Mouse (Mus musculus) hindbrain, embryonic 10.5 days (tissue): ENCODE data around the gene Cnot10. TPM values are rescaled to one million over a fixed set of nuclear protein-coding genes. Genes with fewer than 3 reads are reported as not detected.

ENCODE experiments used
- DNase-seq: peaks from one replicate; pipeline ENCODE4 v3.0.0-alpha.2; 2017; ENCODE audit warnings: low spot score
- H3K27ac ChIP-seq: fragments of 300-500 bp; sonication (generic); 2 replicates; pipeline ENCODE4 v1.5.1; 2016; ENCODE audit warnings: mild to moderate bottlenecking, moderate library complexity
- H3K27me3 ChIP-seq: fragments of 300-500 bp; sonication (generic); 2 replicates; pipeline ENCODE4 v1.6.1; 2016; ENCODE audit warnings: mild to moderate bottlenecking; ENCODE audit not compliant: poor library complexity, insufficient read depth, severe bottlenecking
- H3K36me3 ChIP-seq: fragments of 300-500 bp; sonication (generic); 2 replicates; pipeline ENCODE4 v1.6.1; 2016; ENCODE audit warnings: mild to moderate bottlenecking, moderate library complexity
- H3K4me1 ChIP-seq: fragments of 300-500 bp; sonication (generic); replicated peaks from 2 replicates; pipeline ENCODE4 v1.6.1; 2016; ENCODE audit warnings: mild to moderate bottlenecking
- H3K4me3 ChIP-seq: fragments of 300-500 bp; sonication (generic); 2 replicates; pipeline ENCODE4 v1.5.1; 2016; ENCODE audit warnings: mild to moderate bottlenecking, moderate library complexity
- H3K9me3 ChIP-seq: fragments of 300-500 bp; sonication (generic); 2 replicates; pipeline ENCODE4 v1.6.1; 2016; ENCODE audit warnings: mild to moderate bottlenecking, moderate library complexity
- WGBS: fragments of 180-500 bp; shearing (Covaris S2); methylation state at CpG from one replicate; pipeline ENCODE4 v1.1.7; 2016; 5-methylcytosine and 5-hydroxymethylcytosine counted together
- polyA plus RNA-seq: library from polyadenylated mRNA; unstranded; fragments of >200 nt; fragmentation: Nextera tagmentation; extraction: Ambion mirVana; gene quantifications from 2 replicates; pipeline ENCODE4 v1.2.1, GENCODE M21; 2016

Cnot10 gene
- polyA plus RNA-seq, 1 experiment from 2014 or later, result 67.4 TPM

DNA sequence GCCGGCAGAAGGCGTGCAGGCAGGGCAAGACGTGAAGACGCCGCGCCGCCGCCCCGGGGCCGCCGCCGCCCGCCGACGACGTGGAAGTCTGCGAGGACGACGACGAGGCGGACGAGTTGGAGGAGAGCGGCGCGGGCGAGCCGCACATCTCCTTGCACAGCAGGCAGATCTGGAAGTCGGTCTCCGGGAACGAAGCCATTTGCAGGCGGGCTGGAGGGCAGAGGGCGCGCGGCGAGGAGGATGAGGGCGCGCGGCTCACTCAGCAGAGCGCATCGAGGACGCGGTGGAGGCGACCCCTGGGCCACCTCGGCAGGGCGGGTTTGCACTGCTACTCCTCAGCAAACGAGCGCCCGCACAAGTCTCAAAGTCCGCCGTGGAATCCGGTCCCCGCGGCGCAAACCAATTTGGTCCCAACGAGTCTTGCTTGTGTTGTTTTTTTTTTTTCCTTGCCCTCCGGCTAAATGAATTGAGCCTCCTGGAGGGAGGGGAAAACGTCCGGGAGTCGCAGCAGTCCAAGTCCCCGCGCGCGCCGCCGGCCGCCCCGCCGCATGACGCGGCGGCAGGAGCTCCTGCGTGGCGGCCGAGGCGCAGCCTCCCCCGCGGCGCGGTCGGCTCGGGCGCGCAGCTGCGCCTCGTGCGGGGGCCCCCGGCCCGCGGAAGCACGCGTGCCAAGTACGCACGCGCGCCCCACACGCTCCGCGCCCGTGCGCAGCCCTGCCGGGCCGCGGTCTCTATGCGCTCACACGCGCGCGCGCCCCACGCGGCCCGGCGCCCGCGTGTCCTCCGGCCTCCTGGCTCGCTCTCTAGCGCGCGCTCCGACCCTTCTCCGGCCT, 76.8 kb downstream of the Cnot10 start:
- under 1% methylated on average over 119 of the region's 122 CpGs for WGBS

DNA sequence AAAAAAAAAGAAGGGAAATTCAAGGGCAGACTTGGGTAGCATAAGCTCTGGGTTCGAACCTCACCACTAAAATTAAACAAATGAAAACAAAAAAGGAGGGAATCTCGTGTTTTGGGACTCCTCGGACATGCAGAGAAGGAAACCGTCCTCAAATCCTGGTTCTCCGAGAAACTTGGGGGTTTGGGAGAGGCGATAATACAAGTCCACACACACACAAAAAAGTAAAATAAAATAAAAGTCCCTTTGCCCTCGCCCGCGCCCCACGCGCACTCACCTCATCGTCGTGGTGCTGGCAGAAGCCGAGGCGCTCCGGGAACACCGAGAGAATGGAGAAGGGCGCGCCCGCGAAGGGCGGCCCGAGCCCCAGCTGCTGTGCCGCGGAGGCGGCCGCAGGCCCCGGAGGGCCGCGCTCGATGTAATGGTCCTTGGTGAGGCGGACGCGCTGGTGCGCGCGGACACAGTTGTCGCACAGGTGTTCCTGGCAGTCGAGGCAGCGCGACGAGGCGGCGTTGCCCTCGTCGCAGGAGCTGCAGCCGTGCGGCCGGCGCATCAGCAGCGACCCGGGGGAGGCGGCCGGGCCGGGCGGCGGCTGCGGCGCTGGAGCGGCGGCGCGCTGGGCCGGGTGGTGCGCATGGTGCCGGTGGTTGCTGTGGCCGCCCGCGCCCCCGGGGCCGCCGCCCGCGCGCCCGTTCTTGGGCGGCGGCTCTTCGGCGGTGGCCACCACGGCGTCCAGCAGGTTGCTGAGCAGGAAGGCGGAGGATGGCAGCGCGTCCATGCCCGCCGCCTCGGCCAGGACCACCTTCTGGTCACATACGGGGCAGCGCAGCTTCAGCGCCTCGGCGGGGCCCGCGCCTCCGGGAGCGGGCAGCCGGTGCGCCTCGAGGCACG, 77.7 kb downstream of the Cnot10 start:
- H3K27ac ChIP-seq, result peak overlapping the region; percentile 100
- DNase-seq, result peak; percentile 55
- H3K9me3 ChIP-seq, result 0 out of 2 replicates have a peak, but pooled peaks cover under 1% of the 10 kb centered on the region
- H3K36me3 ChIP-seq, result 0 out of 2 replicates have a peak, but pooled peaks cover 3% of the 10 kb centered on the region
- peaks cover 56% of the 10 kb centered on the region for H3K4me1 ChIP-seq
- WGBS, result 2% methylated on average over 101 of the region's 101 CpGs
- H3K4me3 ChIP-seq, result peak overlapping the region; percentile 95
- no peaks in the 10 kb centered on the region for H3K27me3 ChIP-seq

More for the DNA sequence above, 76.8 kb downstream of the Cnot10 start:
- Histone ChIP-seq H3K27me3 (no peaks in the 10 kb centered on the region), H3K27ac (peak overlapping the region; percentile 100), H3K4me3 (peak overlapping the region; percentile 95), H3K4me1 (peaks cover 47% of the 10 kb centered on the region), H3K36me3 (0 out of 2 replicates have a peak, but pooled peaks cover 3% of the 10 kb centered on the region), H3K9me3 (0 out of 2 replicates have a peak, but pooled peaks cover 3% of the 10 kb centered on the region)
- DNase-seq, result peak; percentile 68

DNA sequence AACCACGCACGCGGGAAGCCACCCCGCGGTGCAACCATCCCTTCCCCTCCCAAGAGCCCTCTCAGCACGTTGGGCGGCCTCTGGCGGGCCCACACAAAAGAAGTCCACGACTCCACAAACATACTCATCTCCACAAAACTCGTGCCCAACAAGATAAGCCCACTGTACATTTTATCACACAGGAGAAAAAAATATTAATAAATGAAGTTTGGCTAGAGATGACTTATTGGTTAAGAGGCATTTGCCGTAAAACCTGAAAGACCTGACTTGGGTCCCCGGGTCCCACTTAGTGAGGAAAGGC, 78.4 kb downstream of the Cnot10 start:
- peak; percentile 58 for DNase-seq
- Histone ChIP-seq H3K36me3 (0 out of 2 replicates have a peak, but pooled peaks cover 3% of the 10 kb centered on the region), H3K9me3 (no peaks in the 10 kb centered on the region), H3K27me3 (no peaks in the 10 kb centered on the region), H3K4me1 (peaks cover 62% of the 10 kb centered on the region), H3K27ac (peak overlapping the region; percentile 100), H3K4me3 (peak overlapping the region; percentile 95)
- WGBS, result 0% methylated on average over 12 of the region's 12 CpGs

DNA sequence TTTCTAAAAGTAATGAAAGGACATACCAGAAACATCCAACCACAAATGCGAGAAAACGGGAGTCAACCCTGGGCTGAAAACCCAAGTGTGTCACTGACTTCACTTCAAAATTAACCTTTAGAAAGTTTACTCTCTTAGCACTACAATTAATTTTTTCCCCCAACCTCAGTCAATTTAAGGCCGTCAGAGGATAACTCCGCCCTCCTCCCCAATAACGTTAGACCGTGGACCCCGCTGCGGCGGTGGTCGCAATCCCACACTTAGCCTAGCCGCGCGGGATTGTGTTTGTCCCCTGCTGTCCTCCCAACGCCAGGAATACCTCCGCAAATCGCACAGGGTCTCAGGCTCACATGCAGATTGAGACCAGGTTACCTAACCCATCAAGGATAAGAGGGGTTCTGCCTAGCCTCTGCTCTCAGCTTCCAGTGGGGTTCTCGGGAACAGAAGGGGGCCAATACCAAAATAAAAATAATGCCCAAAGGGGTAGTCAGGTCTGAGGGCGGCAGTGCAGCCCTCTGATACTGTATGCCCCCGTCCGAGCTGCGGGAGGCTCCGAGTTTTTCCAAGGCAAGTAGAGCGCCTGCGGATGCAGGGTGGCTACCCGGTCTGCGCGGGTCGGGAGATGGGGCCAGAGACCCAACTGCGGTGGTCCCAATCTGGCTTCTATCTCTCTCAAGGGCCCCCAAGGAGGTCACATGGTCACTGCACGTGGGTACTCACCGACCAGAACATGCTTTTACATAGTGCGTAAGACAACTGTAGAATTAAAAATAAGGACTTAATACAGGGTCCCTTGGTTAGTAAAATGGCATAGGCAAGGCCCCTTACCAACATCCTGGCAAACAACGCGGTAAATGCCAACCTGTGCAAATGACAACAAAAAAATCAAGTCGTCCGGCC, 79.0 kb downstream of the Cnot10 start:
- no peaks in the 10 kb centered on the region for H3K27me3 ChIP-seq
- peak overlapping the region; percentile 100 for H3K27ac ChIP-seq
- 0 out of 2 replicates have a peak, but pooled peaks cover 3% of the 10 kb centered on the region for H3K36me3 ChIP-seq
- no peaks in the 10 kb centered on the region for H3K9me3 ChIP-seq
- peaks cover 68% of the 10 kb centered on the region for H3K4me1 ChIP-seq
- peak overlapping the region; percentile 95 for H3K4me3 ChIP-seq
- DNase-seq, result no peak
- under 1% methylated on average over 36 of the region's 36 CpGs for WGBS

DNA sequence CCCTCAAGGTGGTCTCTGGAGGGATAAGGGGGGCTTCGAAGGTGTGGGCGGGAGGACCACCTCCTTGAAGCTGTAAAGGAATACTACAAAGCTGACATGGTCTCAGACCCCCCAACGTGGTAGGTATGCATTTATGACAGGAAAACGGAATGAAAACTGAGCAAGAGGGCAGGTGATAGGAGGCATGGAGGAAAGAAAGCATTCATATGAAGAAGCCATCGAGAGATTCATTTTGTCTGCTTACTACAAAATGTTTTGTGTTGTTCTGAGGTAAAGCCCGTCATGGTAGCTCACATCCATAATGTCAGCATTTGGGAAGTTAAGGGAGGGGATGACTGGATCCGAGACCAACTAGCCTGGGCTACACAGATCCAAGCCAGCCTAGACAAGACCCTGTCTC, 79.8 kb downstream of the Cnot10 start:
- peak overlapping the region; percentile 95 for H3K4me3 ChIP-seq
- WGBS, result 4% methylated on average over 7 of the region's 7 CpGs
- H3K27me3 ChIP-seq, result no peaks in the 10 kb centered on the region
- no peaks in the 10 kb centered on the region for H3K9me3 ChIP-seq
- H3K4me1 ChIP-seq, result peaks cover 71% of the 10 kb centered on the region
- peaks cover 7% of the 10 kb centered on the region for H3K36me3 ChIP-seq
- DNase-seq, result no peak
- peak overlapping the region; percentile 100 for H3K27ac ChIP-seq

DNA sequence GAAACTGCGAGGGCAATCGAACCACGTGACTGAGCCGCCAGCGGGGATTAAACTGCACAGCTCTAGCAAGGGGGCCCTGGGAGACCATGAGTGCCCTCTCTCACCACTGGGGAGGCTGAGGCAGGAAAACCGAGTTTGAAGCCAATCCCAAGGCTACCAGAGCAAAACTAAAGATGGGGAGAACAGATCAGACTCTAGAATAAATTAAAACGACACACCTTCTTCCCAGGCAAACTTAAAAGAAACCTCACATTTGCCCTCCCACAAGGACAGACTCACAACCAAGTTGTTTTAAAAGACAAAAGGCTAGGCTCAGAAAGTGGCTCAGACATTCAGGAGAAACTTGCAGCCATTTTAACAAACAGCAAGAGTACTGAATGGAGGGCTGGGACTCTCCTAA, 82.9 kb downstream of the Cnot10 start:
- DNase-seq, result no peak
- 11% methylated on average over 7 of the region's 7 CpGs for WGBS
- Histone ChIP-seq H3K27ac (peak overlapping the region; percentile 53; the same call in 1 of the 2 replicates), H3K36me3 (peaks cover 17% of the 10 kb centered on the region), H3K9me3 (0 out of 2 replicates have a peak, but pooled peaks cover 1% of the 10 kb centered on the region), H3K4me1 (peaks cover 92% of the 10 kb centered on the region), H3K27me3 (no peaks in the 10 kb centered on the region), H3K4me3 (0 out of 2 replicates have a peak overlapping the region, but pooled peaks have one; percentile 9)

DNA sequence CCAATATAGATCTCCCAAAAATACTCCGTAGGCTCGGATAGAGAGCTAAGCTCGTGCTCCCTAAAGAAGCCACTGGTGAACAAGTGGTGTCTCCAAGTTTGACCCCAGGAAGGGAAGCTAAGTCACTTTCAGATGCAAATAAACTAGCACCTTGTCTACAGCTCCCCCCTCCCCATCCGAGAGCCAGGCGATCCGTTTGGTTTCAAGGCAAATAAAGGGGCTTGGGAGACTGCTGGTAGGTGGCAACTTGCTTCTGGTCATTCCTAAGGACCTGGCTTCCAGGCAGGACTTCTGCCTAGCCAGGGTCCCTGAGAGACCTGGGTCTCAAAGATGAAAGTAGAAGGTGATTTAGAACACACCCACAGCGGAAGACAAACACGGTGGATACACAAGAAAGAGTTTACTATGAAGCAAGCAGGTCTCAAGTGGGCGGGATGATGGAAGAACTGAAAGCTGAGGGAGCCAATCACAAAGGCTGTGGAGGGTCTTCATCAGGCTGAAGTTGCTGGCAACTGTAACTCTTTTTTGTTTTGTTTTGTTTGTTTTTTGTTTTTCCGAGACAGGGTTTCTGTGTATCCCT, 83.6 kb downstream of the Cnot10 start:
- DNase-seq, result no peak
- H3K36me3 ChIP-seq, result peaks cover 24% of the 10 kb centered on the region
- WGBS, result 22% methylated on average over 10 of the region's 10 CpGs
- H3K4me1 ChIP-seq, result peaks cover 94% of the 10 kb centered on the region
- no peaks in the 10 kb centered on the region for H3K27me3 ChIP-seq
- 0 out of 2 replicates have a peak, but pooled peaks cover 3% of the 10 kb centered on the region for H3K9me3 ChIP-seq
- H3K27ac ChIP-seq, result peak overlapping the region; percentile 78
- H3K4me3 ChIP-seq, result peak overlapping the region; percentile 16; the same call in 1 of the 2 replicates

DNA sequence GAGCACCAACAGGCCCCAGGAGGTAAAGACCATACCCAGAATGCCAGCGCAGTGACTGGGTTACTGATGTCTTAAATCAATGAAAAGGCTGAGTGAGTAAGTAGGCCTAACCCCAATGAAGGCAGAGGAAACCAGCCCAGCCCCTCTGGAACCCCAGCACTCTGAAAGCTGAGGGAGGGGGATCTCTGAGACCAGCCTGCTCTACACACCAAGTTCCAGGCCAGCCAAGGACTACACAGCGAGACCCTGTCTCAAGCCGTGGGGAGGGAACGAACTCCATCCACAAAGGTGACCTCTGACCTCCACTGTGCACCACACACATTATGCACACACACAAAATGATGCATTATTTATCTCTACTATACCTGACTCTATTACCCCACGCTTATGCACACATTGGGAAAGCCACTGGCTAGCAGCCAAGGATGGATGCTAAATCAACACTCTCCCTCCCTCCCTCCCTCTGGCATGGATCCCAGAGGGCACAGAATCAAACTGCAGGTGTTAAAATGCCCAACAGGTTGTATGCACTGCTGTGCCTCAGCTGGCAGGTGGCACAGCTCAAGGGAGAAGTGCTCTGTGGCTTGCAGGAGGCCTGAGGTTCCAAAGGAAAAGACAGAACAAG, 85.5 kb downstream of the Cnot10 start:
- peak overlapping the region; percentile 31 for H3K27ac ChIP-seq
- H3K36me3 ChIP-seq, result peaks cover 27% of the 10 kb centered on the region
- H3K9me3 ChIP-seq, result 0 out of 2 replicates have a peak, but pooled peaks cover 3% of the 10 kb centered on the region
- H3K4me3 ChIP-seq, result no peak overlapping the region
- no peaks in the 10 kb centered on the region for H3K27me3 ChIP-seq
- no peak for DNase-seq
- WGBS, result 63% methylated on average over 5 of the region's 5 CpGs
- peaks cover 94% of the 10 kb centered on the region for H3K4me1 ChIP-seq

DNA sequence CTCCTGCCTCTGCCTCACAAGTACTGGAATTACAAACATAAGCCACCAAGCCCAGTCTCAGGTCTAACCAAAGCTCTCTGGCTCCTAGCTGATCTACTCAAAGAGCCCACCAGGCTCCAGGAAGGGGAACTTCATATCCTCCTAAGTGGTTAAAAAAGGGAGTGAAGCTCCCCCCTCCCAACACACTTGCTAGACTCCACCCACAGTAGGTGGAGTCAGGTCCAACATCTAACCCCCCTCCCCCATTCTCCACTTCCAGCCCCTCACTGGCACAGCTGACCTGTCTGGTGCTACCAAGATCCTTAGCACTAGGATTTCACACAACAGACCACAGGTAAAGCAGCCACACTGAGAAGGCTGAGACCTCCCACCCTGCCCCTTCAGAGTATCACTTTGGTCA, 86.2 kb downstream of the Cnot10 start:
- Histone ChIP-seq H3K9me3 (0 out of 2 replicates have a peak, but pooled peaks cover 3% of the 10 kb centered on the region), H3K4me1 (peaks cover 94% of the 10 kb centered on the region), H3K36me3 (peaks cover 27% of the 10 kb centered on the region), H3K4me3 (no peak overlapping the region), H3K27me3 (no peaks in the 10 kb centered on the region), H3K27ac (peak overlapping the region; percentile 31; the same call in 1 of the 2 replicates)
- DNase-seq, result no peak

DNA sequence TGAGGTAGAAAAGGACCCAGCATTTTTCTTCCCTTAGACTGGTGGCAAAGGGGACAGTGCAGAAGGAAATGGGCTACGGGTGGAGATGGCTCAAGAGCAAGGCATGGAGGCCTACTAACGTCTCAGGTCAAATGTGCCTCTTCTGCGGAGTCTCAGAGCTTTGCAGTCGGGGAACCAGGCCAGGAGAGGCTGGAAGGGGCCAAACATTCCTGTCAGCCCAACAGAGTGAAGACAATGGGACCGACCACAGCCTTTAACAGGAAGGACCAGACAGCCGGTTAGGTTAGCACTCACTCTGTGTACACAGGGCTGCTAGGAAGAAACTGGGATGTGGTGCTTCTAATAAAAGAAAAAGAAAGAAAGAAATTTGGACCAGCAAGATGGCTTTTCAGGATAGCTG, 90.0 kb downstream of the Cnot10 start:
- no peak for DNase-seq
- Histone ChIP-seq H3K36me3 (peaks cover 19% of the 10 kb centered on the region), H3K4me1 (peaks cover 94% of the 10 kb centered on the region), H3K4me3 (no peak overlapping the region), H3K9me3 (0 out of 2 replicates have a peak, but pooled peaks cover 3% of the 10 kb centered on the region), H3K27me3 (no peaks in the 10 kb centered on the region), H3K27ac (peak overlapping the region; percentile 81)
- WGBS, result 13% methylated on average over 6 of the region's 6 CpGs

DNA sequence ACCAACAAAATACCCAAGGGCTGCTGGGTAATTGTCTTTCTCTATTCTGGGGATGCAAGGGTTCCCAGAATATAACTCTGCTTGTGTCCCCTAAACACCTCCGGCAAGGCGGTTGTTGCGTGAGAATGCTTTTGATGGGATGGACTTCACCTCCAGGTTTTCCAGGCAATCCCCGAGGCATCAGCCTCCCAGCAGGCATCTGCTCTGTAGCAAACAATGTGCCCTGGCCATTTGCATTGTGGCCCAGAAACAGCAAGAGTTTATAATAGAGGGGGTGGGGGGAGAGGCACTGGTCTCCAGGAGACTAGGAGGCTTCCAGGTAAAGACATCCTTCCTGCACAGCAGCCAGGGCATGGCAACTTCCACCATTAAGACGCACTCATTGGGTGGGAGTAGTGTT, 90.9 kb downstream of the Cnot10 start:
- WGBS, result 7% methylated on average over 5 of the region's 5 CpGs
- DNase-seq, result peak; percentile 68
- H3K27me3 ChIP-seq, result no peaks in the 10 kb centered on the region
- H3K27ac ChIP-seq, result peak overlapping the region; percentile 81
- peaks cover 14% of the 10 kb centered on the region for H3K36me3 ChIP-seq
- H3K4me3 ChIP-seq, result peak overlapping the region; percentile 31
- H3K9me3 ChIP-seq, result 0 out of 2 replicates have a peak, but pooled peaks cover 3% of the 10 kb centered on the region
- peaks cover 94% of the 10 kb centered on the region for H3K4me1 ChIP-seq
